Mouse (Mus musculus) mammary gland, adult 2 months (tissue): ENCODE results near the gene Ephb4. TPM values are rescaled to one million over a fixed set of nuclear protein-coding genes. Genes with fewer than 3 reads are reported as not detected.

Experiments
- polyA plus RNA-seq: library from polyadenylated mRNA; depleted of rRNA; stranded (reverse); fragments of >200 nt; gene quantifications from 2 replicates; pipeline ENCODE4 v1.2.3, GENCODE M21; 2012; ENCODE audit warnings: low replicate concordance; rRNA removed

Ephb4 gene
- polyA plus RNA-seq = 36.2 and 46.4 TPM in 2 replicates

GRCm38 (mm10) chr5:137349384-137350204 is at the start of gene Ephb4:
TSS of gene Ephb4 (plus strand) at chr5:137350109.

GRCm38 (mm10) chr5:137307071-137307912 is 42.6 kb upstream of the Ephb4 start, which contains the start of gene Srrt:
TSS of gene Srrt (minus strand) at chr5:137307674.

GRCm38 (mm10) chr5:137314193-137315083 is 35.5 kb upstream of the Ephb4 start, which contains the start of gene Trip6:
TSS of gene Trip6 (minus strand) at chr5:137314404.

GRCm38 (mm10) chr5:137333512-137334174 is 16.3 kb upstream of the Ephb4 start, which contains the start of gene Slc12a9:
TSS of gene Slc12a9 (minus strand) at chr5:137333597.

Other genes starting within 250 kb of the Ephb4 start
- gene Trim56, start 233.9 kb upstream of the Ephb4 start, polyA plus RNA-seq = 8.4 and 26.4 TPM in 2 replicates
- not detected in 2 replicates for gene Muc3, start 200.8 kb upstream of the Ephb4 start, polyA plus RNA-seq
- 1.5 and 2.9 TPM in 2 replicates for gene Muc3a, start 137.7 kb upstream of the Ephb4 start, polyA plus RNA-seq
- gene Ache, start 62.6 kb upstream of the Ephb4 start, polyA plus RNA-seq = 6.3 and 11.6 TPM in 2 replicates
- gene Ufsp1, start 55.5 kb upstream of the Ephb4 start, polyA plus RNA-seq = 14.8 and 18.7 TPM in 2 replicates
- gene Srrt, start 42.4 kb upstream of the Ephb4 start, polyA plus RNA-seq = 128 and 155 TPM in 2 replicates
- gene Trip6, start 35.7 kb upstream of the Ephb4 start, polyA plus RNA-seq = 62.9 and 86.1 TPM in 2 replicates
- 23.2 and 30.9 TPM in 2 replicates for gene Slc12a9, start 16.5 kb upstream of the Ephb4 start, polyA plus RNA-seq
- 0.04 TPM in 2 replicates for gene Zan, start 127.0 kb downstream of the Ephb4 start, polyA plus RNA-seq
- gene Pop7, start 152.4 kb downstream of the Ephb4 start, polyA plus RNA-seq = 34.5 and 48.0 TPM in 2 replicates
- gene Gigyf1, start 168.4 kb downstream of the Ephb4 start, polyA plus RNA-seq = 26.1 and 49.9 TPM in 2 replicates
- gene Epo, start 183.1 kb downstream of the Ephb4 start, polyA plus RNA-seq = not detected in 2 replicates
- gene Gnb2, start 183.4 kb downstream of the Ephb4 start, polyA plus RNA-seq = 1,024 and 1,186 TPM in 2 replicates
- 0.03 and 0.16 TPM in 2 replicates for gene Actl6b, start 203.4 kb downstream of the Ephb4 start, polyA plus RNA-seq
- 4.6 and 7.3 TPM in 2 replicates for gene Tfr2, start 219.7 kb downstream of the Ephb4 start, polyA plus RNA-seq